Mouse (Mus musculus): ENCODE results near the gene Gm14151.
"Not testable (repeated sequence)": the region's sequence is repeated elsewhere in the genome, so short reads cannot be mapped to it uniquely, and the experiment has no call there.

Gm14151 gene

DNA sequence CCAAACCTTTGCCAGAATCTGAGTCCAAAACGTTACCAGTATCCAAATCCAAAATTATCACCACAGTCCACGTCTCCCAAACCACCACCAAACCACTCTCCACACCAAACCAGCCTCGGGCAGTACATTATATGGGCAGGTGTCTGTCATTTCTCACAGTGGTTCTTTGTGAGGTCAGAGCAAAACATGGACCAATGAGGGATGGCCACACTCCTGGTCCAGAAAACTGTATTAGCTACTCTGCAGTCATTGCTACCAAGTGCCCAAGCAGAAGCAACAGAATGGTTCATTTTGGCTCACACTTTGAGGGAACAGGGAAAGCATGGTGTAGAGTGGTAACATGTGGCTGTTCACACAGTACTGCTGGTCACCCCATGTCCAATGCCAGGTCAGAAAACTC lies at the start of gene Gm14151:
Gene Gm14151 (minus strand): TSS at position 101 of the 400 bp plus-strand sequence.
- in situ Hi-C loops (cut with MboI, MseI) = not testable (repeated sequence)

DNA sequence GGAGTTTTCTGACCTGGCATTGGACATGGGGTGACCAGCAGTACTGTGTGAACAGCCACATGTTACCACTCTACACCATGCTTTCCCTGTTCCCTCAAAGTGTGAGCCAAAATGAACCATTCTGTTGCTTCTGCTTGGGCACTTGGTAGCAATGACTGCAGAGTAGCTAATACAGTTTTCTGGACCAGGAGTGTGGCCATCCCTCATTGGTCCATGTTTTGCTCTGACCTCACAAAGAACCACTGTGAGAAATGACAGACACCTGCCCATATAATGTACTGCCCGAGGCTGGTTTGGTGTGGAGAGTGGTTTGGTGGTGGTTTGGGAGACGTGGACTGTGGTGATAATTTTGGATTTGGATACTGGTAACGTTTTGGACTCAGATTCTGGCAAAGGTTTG lies 5.8 kb upstream of the Gm14151 start, which contains the start of gene Gm14147:
Gene Gm14147 (plus strand): TSS at position 301 of the 400 bp plus-strand sequence.
- in situ Hi-C loops (cut with MboI, MseI) = not testable (repeated sequence)

DNA sequence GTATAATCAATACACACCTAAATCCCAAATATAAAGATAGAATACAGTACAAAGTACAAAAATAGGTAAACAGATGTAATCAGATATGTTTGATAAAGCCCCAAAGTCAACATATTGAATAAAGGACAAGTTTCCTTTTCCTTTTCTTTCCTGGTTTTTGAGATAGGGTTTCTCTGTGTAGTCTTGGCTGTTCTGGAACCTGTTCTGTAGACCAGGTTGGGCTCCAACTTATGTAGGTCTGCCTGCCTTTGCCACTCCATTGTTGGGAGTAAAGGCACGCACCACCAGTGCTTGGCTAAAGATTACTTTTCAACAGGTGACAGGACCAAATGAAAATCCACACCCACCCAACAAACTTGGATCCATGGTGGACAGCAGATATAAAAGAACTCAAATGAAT lies 35.5 kb downstream of the Gm14151 start:
- in situ Hi-C loops (cut with MboI, MseI) = no loop called here

DNA sequence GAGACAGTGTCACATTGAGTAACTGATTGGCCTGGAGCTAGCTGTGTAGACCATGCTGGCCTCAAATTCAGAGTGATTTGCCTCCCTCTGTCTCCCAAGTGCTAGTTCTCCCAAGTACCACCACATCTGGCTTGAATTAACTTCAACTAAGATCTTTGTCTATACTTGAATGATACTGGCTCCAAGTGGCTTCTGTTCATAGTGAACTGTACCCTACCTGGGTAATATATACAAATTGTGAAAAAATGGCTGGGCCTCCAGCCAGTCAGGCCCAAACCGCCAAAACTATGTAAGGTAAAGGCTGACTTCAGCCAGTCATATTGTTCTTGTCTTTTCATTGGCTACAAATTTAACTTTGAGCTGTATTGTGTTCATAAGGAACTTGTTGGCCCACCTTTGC lies 51.7 kb downstream of the Gm14151 start:
- in situ Hi-C loops (cut with MboI, MseI) = loop anchor here in 1 of 2 experiments (5.0 to 25.0 kb wide), 2 partner anchors 688 to 903 kb away; partner anchors contain the start of gene Zfp120

DNA sequence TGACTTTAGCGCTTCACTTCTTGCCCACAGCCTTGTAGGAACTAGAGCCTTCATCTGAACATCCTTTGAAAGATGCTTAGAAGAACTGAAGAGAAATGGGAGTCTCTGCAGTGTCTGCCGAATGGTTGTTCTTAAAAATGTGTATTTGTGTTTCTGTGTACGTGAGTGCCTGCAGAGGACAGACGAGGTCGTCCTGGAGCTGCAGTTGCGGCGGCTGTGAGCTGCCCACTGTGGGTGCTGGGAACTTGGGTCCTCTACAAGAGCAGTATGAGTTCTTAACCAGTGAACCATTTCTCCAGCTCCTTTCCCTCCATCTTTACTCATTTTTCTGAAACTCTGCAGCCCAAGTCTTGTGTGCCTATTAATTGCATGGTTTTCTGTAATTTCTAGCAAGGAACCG lies 52.4 kb downstream of the Gm14151 start:
- in situ Hi-C loops (cut with MboI, MseI) = loop anchor here in 1 of 2 experiments (5.0 to 25.0 kb wide), 2 partner anchors 687 to 902 kb away; partner anchors contain the start of gene Zfp120

DNA sequence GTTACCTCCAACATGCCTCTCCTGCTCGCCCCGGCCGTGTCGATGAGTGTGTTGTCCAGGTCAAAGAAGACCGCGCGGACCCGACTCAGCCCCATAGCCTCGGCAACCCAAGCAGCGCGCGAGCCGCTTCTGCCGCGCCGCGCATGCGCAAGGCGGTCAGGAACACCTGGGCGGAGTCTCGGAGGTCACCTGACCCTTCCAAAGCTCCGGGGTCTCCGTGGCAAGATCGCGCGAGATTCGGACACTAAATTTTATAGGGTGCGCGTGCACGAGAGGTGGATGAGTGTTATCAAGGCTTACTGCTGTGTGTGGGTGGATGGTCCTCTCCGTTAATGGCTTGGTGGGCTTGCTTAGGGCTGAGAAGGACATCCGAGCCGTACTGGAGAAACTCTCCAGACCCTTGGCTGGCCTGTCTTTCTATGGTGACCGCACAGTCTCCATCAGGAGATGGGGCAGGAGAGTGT lies 52.9 kb downstream of the Gm14151 start, which contains the start of the genes Ninl and Nanp:
Gene Ninl (minus strand): TSS at position 151 of the 464 bp plus-strand sequence.
Gene Nanp (minus strand): TSS at position 167 of the 464 bp plus-strand sequence.
- in situ Hi-C loops (cut with MboI, MseI) = loop anchor here in 1 of 2 experiments (25.0 kb wide), 1 partner anchor 902 kb away; the partner anchor contains the start of gene Zfp120

DNA sequence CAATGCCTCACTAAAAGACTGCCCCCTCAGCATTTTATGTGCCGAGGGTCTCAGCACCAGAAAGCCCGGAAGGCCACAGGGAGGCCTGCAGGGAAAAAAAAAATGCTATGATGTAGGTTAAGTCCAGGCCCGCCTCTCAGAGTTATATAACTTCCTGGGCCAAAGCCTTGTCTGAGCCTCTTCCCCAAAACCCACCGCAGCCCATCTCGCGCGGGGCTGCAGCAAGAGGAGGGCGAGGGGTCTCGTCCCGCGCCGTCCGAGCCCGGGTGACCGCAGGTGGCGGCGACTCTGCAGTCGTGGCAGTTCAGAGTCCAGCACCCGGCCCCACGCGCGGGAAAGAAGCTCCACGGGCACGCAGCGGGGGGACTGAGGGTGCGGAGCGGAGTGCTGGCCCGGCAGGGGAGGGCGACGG lies 53.3 kb downstream of the Gm14151 start:
- in situ Hi-C loops (cut with MboI, MseI) = loop anchor here in 1 of 2 experiments (25.0 kb wide), 1 partner anchor 902 kb away; the partner anchor contains the start of gene Zfp120

DNA sequence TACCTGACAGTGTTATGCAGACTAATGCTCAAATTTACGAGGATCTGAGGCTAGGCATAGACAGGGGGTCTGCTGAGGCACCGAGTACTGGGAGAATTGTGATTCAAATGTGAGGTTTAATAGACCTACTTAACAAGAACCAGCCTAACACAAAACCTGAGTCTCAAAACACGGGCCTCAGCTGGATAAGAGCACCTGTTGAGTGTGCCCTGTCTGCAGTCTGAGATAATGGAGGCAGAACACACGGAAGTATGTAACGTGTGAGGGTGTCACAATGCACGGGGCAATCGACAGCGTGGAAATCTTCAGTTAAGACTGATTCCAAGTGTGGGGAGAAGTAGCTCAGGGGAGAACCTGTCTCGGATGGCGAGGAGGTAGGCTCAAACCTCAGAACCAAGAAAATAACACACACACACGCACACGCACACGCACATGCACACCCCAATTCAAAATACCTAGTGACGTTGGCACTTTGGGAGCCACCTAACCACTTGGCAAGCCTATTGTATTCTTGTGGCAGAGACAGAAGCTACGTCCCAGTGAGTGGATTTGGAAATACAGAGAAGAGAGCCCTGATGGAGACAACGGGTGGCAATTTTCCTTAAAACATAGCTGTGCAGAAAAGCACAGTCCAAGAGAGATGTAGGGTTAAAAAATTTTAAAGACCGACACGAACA lies 54.1 kb downstream of the Gm14151 start:
- in situ Hi-C loops (cut with MboI, MseI) = loop anchor here in 1 of 2 experiments (25.0 kb wide), 1 partner anchor 901 kb away; the partner anchor contains the start of gene Zfp120

DNA sequence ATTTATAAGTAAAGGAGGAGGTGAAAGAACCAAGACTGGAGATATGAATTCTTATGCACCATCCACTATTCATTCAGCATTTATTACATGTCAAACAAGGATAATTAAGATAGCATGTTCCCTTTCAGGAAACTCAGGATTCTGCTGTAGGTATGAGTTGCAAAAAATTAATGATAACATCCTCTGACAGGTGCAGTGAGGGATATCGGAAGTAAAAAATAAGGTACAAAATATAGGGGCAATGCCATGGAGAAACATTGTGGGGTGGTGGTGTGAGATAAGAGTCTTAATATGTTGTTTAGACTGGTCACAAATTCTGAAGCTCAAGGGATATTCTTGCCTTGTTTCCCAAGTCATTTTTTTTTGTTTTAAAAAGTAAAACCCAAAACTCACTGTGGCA lies 54.9 kb downstream of the Gm14151 start:
- in situ Hi-C loops (cut with MboI, MseI) = loop anchor here in 1 of 2 experiments (25.0 kb wide), 1 partner anchor 900 kb away; the partner anchor contains the start of gene Zfp120

Measured in T-helper 17 cell (primary cell).